23 mouse cellular contexts compared by ENCODE assay signal in the genomic region with DNA sequence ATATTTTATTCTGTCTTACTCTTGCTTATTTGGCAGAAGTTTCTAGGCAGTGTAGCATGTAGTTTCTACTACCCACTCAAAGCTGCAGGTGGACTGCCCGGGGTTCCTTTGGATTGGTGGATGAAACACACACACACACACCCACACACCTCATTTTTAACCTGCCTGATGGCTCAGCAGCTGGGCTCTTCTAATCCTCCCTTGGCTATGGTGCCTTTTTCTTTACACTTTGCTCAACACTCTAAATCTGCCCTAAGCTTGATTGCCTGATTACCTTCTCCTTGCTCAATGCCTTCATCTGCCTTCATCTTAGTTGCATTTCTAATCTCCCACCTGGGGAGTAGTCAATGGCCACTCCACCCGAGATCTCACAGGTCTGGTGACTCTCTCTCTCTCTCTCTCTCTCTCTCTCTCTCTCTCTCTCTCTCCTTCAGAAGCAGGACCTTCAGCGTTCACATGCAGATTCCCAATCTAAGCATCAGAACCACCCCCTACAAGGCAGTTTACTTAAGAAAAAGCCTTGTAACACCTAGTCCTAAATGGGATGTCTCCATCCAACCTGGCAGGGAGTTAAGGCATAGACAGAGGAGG. TPM values are rescaled to one million over a fixed set of nuclear protein-coding genes. Genes with fewer than 3 reads are reported as not detected.
A peak's percentile ranks its signal among the peaks of the same experiment; 100 is the strongest.
DNase-seq lines count a peak whose midpoint lies in the region; ATAC-seq lines count a peak whose summit lies in the region.
"Had no signal": no experiment of that assay in that cellular context is flagged by ENCODE, and none has a peak within 500 bp of the region (broad histone marks: within the 10 kb centered on the region; RNA-seq: fewer than 3 reads in every experiment).

No protein-coding gene starts in this region.

- no peak overlapping the region for H3K9ac ChIP-seq in kidney, embryonic 15.5 days
- H3K9ac ChIP-seq: forebrain, embryonic 12.5 days; heart, embryonic 12.5 days; hindbrain, embryonic 13.5 days; intestine, embryonic 15.5 days; neural tube, embryonic 13.5 days had no signal

- peak; percentile 100 for ATAC-seq in frontal cortex, adult (ENCODE audit: low TSS enrichment)
- no peak for ATAC-seq in kidney, embryonic 15.5 days (replicated peaks; ENCODE audit: low FRiP score)
- ATAC-seq: intestine, embryonic 15.5 days had no signal

- H3K36me3 ChIP-seq in kidney, embryonic 15.5 days = no peaks in the 10 kb centered on the region
- H3K36me3 ChIP-seq: embryonic facial prominence, embryonic 10.5 days; forebrain, embryonic 12.5 days; G1E; heart, embryonic 12.5 days; hindbrain, embryonic 13.5 days; intestine, embryonic 15.5 days; neural tube, embryonic 13.5 days had no signal

- no peak overlapping the region for H3K4me3 ChIP-seq in kidney, embryonic 15.5 days (replicated peaks)
- H3K4me3 ChIP-seq: embryonic facial prominence, embryonic 10.5 days; forebrain, embryonic 12.5 days; heart, embryonic 12.5 days; hindbrain, embryonic 13.5 days; intestine, embryonic 15.5 days; megakaryocyte, embryonic 14.5 days; neural tube, embryonic 13.5 days had no signal

- no peak for DNase-seq in frontal cortex, postnatal 10 days (ENCODE audit: low spot score in 2 of 2)
- peak; percentile 49 for DNase-seq in layer of hippocampus, adult 9-11 months
- DNase-seq in layer of hippocampus, postnatal 14 days (ENCODE audit: low spot score in 2 of 2) = no peak
- DNase-seq in brain, adult 2 months (ENCODE audit: low read depth, low spot score) = peak; percentile 81
- peak; percentile 9 for DNase-seq in right cerebral cortex, postnatal 14 days
- no peak for DNase-seq in adipocyte (ENCODE audit: low spot score)
- DNase-seq: cerebellum, adult 2 months; kidney, adult 9 months; kidney, postnatal 36 days; liver; lung, postnatal 14 days; midbrain, embryonic 14.5 days; thymus, postnatal 36 days had no signal

- H3K4me2 ChIP-seq in kidney, embryonic 15.5 days = no peak overlapping the region
- H3K4me2 ChIP-seq: forebrain, embryonic 12.5 days; heart, embryonic 12.5 days; hindbrain, embryonic 13.5 days; intestine, embryonic 15.5 days; neural tube, embryonic 13.5 days had no signal

- H3K27me3 ChIP-seq in kidney, embryonic 15.5 days = no peaks in the 10 kb centered on the region
- H3K27me3 ChIP-seq: forebrain, embryonic 12.5 days; heart, embryonic 12.5 days; hindbrain, embryonic 13.5 days; intestine, embryonic 15.5 days; megakaryocyte, embryonic 14.5 days; neural tube, embryonic 13.5 days had no signal

- H3K27ac ChIP-seq in kidney, embryonic 15.5 days = no peak overlapping the region
- H3K27ac ChIP-seq: embryonic facial prominence, embryonic 10.5 days; forebrain, embryonic 12.5 days; hindbrain, embryonic 13.5 days; intestine, embryonic 15.5 days; neural tube, embryonic 13.5 days had no signal

- H3K9me3 ChIP-seq in kidney, embryonic 15.5 days (replicated peaks) = no peaks in the 10 kb centered on the region
- H3K9me3 ChIP-seq: forebrain, embryonic 12.5 days; G1E; heart, embryonic 12.5 days; hindbrain, embryonic 13.5 days; intestine, embryonic 15.5 days; megakaryocyte, embryonic 14.5 days; neural tube, embryonic 13.5 days had no signal

- 82% methylated on average over 3 of the region's 3 CpGs for WGBS in kidney, embryonic 15.5 days

- H3K4me1 ChIP-seq in kidney, embryonic 15.5 days = no peaks in the 10 kb centered on the region
- H3K4me1 ChIP-seq: embryonic facial prominence, embryonic 10.5 days; forebrain, embryonic 12.5 days; heart, embryonic 12.5 days; hindbrain, embryonic 13.5 days; intestine, embryonic 15.5 days; megakaryocyte, embryonic 14.5 days; neural tube, embryonic 13.5 days had no signal

RNA-seq across cellular contexts. Expression of a gene that starts 34.4 kb away (rescaled TPM):
- total RNA-seq in layer of hippocampus, postnatal 14 days (2021) = 10 to 100 TPM; 25.0 to 25.4 TPM
- polyA plus RNA-seq in kidney, embryonic 15.5 days (2015; fragmentation: Nextera tagmentation; extraction: Ambion mirVana) = 35.0 TPM in 2 replicates

RNA-seq across cellular contexts. Expression of a gene that starts 50.5 kb away (rescaled TPM):
- under 1 TPM; 0.41 to 0.86 TPM for total RNA-seq in layer of hippocampus, postnatal 14 days (2021)
- polyA plus RNA-seq in kidney, embryonic 15.5 days (2015; fragmentation: Nextera tagmentation; extraction: Ambion mirVana) = 25.4 and 27.6 TPM in 2 replicates
- total RNA-seq: G1E had no signal

Comparison
In these comparisons a context has a peak if more than half of its experiments do, and no peak if none do; other contexts are left out.
1. DNase-seq: peak in layer of hippocampus, adult 9-11 months (single experiment), brain, adult 2 months (single experiment) and right cerebral cortex, postnatal 14 days (single experiment); none in frontal cortex, postnatal 10 days (0 of 2), layer of hippocampus, postnatal 14 days (0 of 2) and adipocyte (single experiment).